10 mouse cellular contexts compared by ENCODE assay signal in the genomic region with DNA sequence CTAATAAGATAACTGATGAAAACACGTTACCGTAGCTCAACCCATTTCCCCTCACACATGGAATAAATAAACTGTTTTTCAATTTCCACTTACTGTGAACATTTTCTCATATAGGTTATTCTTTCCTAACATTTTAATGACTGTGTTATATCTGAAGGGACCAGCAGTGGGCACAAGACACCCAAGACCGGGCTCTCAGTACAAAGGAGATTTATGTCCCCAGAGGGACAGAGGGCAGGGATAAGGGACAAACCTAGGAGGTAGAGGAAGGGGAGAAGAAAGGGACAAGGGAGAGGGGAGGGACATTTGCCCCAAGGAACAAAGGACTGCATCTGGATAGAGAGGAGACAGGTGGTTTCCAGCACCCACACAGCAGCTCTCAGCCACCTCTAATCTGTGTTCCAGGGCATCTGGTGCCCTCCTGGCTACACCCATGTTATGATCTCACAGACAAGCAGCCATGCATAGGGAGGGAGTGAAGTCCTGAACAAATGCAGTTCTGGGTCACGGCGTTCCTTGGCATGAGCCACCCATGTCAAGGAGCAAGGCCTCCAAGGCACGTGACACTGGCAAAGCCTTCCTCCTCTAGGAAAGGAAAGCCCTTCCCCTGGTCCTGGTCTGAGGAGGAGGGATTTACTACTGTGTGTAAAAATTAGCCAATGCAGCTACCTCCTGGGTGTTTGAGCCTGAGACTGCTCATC.
A peak's percentile ranks its signal among the peaks of the same experiment; 100 is the strongest.
DNase-seq lines count a peak whose midpoint lies in the region; ATAC-seq and TF ChIP-seq lines count a peak whose summit lies in the region.
"Had no signal": no experiment of that assay in that cellular context is flagged by ENCODE, and none has a peak within 500 bp of the region (broad histone marks: within the 10 kb centered on the region; RNA-seq: fewer than 3 reads in every experiment).

No protein-coding gene starts in this region.

- ATAC-seq in midbrain, postnatal 0 days (ENCODE audit: low FRiP score): no peak
- ATAC-seq in midbrain, embryonic 15.5 days (replicated peaks): no peak
- ATAC-seq in kidney, embryonic 14.5 days (ENCODE audit: low FRiP score, low TSS enrichment): peak; percentile 88

- TF ChIP-seq EP300 in heart, adult 2 months (IDR thresholded peaks at IDR 0.05; ENCODE audit: insufficient read depth, low read depth, low read length): no peak

- H3K27ac ChIP-seq in heart, adult 2 months: no peak overlapping the region
- no peak overlapping the region for H3K27ac ChIP-seq in midbrain, postnatal 0 days (ENCODE audit: low read depth, low read length)
- H3K27ac ChIP-seq in midbrain, embryonic 15.5 days: no peak overlapping the region
- no peak overlapping the region for H3K27ac ChIP-seq in kidney, embryonic 14.5 days (ENCODE audit: low read depth, low read length)
- H3K27ac ChIP-seq in limb, embryonic 10.5 days: no peak overlapping the region

- TF ChIP-seq POLR2A in heart, adult 2 months (IDR thresholded peaks at IDR 0.05; ENCODE audit: insufficient read depth, low read depth, low read length): no peak

- H3K27me3 ChIP-seq in heart, adult 2 months (ENCODE audit: control insufficient read depth, insufficient read depth, low read length): no peaks in the 10 kb centered on the region
- no peaks in the 10 kb centered on the region for H3K27me3 ChIP-seq in midbrain, postnatal 0 days (ENCODE audit: insufficient read depth, low read length)
- no peaks in the 10 kb centered on the region for H3K27me3 ChIP-seq in midbrain, embryonic 15.5 days (replicated peaks)
- no peaks in the 10 kb centered on the region for H3K27me3 ChIP-seq in kidney, embryonic 14.5 days (ENCODE audit: control insufficient read depth, insufficient read depth, low read length)
- no peaks in the 10 kb centered on the region for H3K27me3 ChIP-seq in limb, embryonic 10.5 days (ENCODE audit: low read depth, poor library complexity, severe bottlenecking)

- TF ChIP-seq CTCF in heart, adult 2 months (IDR thresholded peaks at IDR 0.05): peak; percentile 29
- peak; percentile 47 for TF ChIP-seq CTCF in midbrain, postnatal 0 days (IDR thresholded peaks at IDR 0.05)

- H3K9me3 ChIP-seq in midbrain, postnatal 0 days (ENCODE audit: low read length): no peaks in the 10 kb centered on the region
- H3K9me3 ChIP-seq in midbrain, embryonic 15.5 days: no peaks in the 10 kb centered on the region
- no peaks in the 10 kb centered on the region for H3K9me3 ChIP-seq in kidney, embryonic 14.5 days (ENCODE audit: control insufficient read depth, low read length)
- no peaks in the 10 kb centered on the region for H3K9me3 ChIP-seq in limb, embryonic 10.5 days (replicated peaks)

- H3K79me2 ChIP-seq in heart, adult 2 months (replicated peaks; ENCODE audit: control insufficient read depth, insufficient read depth, low read length): no peaks in the 10 kb centered on the region

- no peaks in the 10 kb centered on the region for H3K36me3 ChIP-seq in heart, adult 2 months (ENCODE audit: control insufficient read depth, insufficient read depth, low read length)
- H3K36me3 ChIP-seq in midbrain, postnatal 0 days (ENCODE audit: insufficient read depth, low read length): no peaks in the 10 kb centered on the region
- no peaks in the 10 kb centered on the region for H3K36me3 ChIP-seq in midbrain, embryonic 15.5 days (replicated peaks)
- no peaks in the 10 kb centered on the region for H3K36me3 ChIP-seq in kidney, embryonic 14.5 days (ENCODE audit: control insufficient read depth, insufficient read depth, low read length)
- H3K36me3 ChIP-seq in limb, embryonic 10.5 days: no peaks in the 10 kb centered on the region

- H3K9ac ChIP-seq in heart, adult 2 months (ENCODE audit: low read depth, low read length): no peak overlapping the region
- H3K9ac ChIP-seq in midbrain, postnatal 0 days (replicated peaks; ENCODE audit: low read length, poor library complexity, severe bottlenecking): no peak overlapping the region
- no peak overlapping the region for H3K9ac ChIP-seq in midbrain, embryonic 15.5 days
- H3K9ac ChIP-seq in kidney, embryonic 14.5 days (ENCODE audit: low read depth, low read length): no peak overlapping the region

- intact Hi-C loops in heart, adult 2 months (cut with DNase I): loop anchor here (5.0 kb wide), 1 partner anchor 211 kb away; no protein-coding TSS in a partner anchor
- intact Hi-C loops in heart, postnatal 36 days (cut with DNase I): no loop called here

- H3K4me1 ChIP-seq in heart, adult 2 months (ENCODE audit: control insufficient read depth, insufficient read depth, low read length): no peaks in the 10 kb centered on the region; the same call in 1 of the 2 replicates
- H3K4me1 ChIP-seq in midbrain, postnatal 0 days (ENCODE audit: insufficient read depth, low read length): 0 out of 2 replicates have a peak, but pooled peaks cover 3% of the 10 kb centered on the region
- peaks cover 4% of the 10 kb centered on the region; the same call in 1 of the 2 replicates for H3K4me1 ChIP-seq in midbrain, embryonic 15.5 days
- H3K4me1 ChIP-seq in kidney, embryonic 14.5 days (ENCODE audit: control insufficient read depth, insufficient read depth, low read length): no peaks in the 10 kb centered on the region
- peaks cover 11% of the 10 kb centered on the region; the same call in 1 of the 2 replicates for H3K4me1 ChIP-seq in limb, embryonic 10.5 days

- no peak overlapping the region for H3K4me3 ChIP-seq in heart, adult 2 months
- no peak overlapping the region for H3K4me3 ChIP-seq in midbrain, postnatal 0 days (ENCODE audit: low read depth, low read length)
- no peak overlapping the region for H3K4me3 ChIP-seq in midbrain, embryonic 15.5 days
- no peak overlapping the region for H3K4me3 ChIP-seq in kidney, embryonic 14.5 days (ENCODE audit: low read length)
- H3K4me3 ChIP-seq in limb, embryonic 10.5 days: no peak overlapping the region

- 83% methylated on average over 6 of the region's 6 CpGs for WGBS in heart, adult 2 months
- 88% methylated on average over 6 of the region's 6 CpGs for WGBS in midbrain, postnatal 0 days
- WGBS in midbrain, embryonic 15.5 days: 87% methylated on average over 6 of the region's 6 CpGs
- 66% methylated on average over 6 of the region's 6 CpGs for WGBS in kidney, embryonic 14.5 days
- 88% methylated on average over 6 of the region's 6 CpGs for WGBS in limb, embryonic 10.5 days

- no peak overlapping the region for H3K4me2 ChIP-seq in midbrain, postnatal 0 days (ENCODE audit: low read depth, low read length, poor library complexity, severe bottlenecking)
- H3K4me2 ChIP-seq in midbrain, embryonic 15.5 days: no peak overlapping the region
- no peak overlapping the region for H3K4me2 ChIP-seq in kidney, embryonic 14.5 days (replicated peaks; ENCODE audit: low read depth, low read length)

- DNase-seq in heart, adult 2 months: peak in 1 of 2 experiments; percentile 6
- DNase-seq in heart, postnatal 36 days: no peak
- no peak for DNase-seq in midbrain, postnatal 0 days (ENCODE audit: low spot score)
- DNase-seq in thymus, adult 18-20 months: no peak
- no peak for DNase-seq in limb, embryonic 10.5 days (ENCODE audit: low spot score)
- DNase-seq: embryo, embryonic 11 days; heart, postnatal 10 days; thymus, postnatal 25 days had no signal
